Mouse (Mus musculus) cortical plate, adult 2 months (tissue): ENCODE results near the gene Bsdc1.

Experiments used
- CTCF ChIP-seq: fragments of 200-500 bp; IDR thresholded peaks from 2 replicates; pipeline ENCODE4 v1.5.1; 2011; ENCODE audit warnings: mild to moderate bottlenecking, control low read depth, low read length; ENCODE audit not compliant: insufficient read depth; ENCODE audit errors: extremely low read depth
- POLR2A ChIP-seq: fragments of 200-500 bp; IDR thresholded peaks from 2 replicates; pipeline ENCODE4 v1.6.1; 2011; ENCODE audit warnings: mild to moderate bottlenecking, low read length, control low read depth; ENCODE audit not compliant: insufficient read depth; ENCODE audit errors: extremely low read depth

GRCm38 (mm10) chr4:129500017-129500416 lies 38.6 kb downstream of the Bsdc1 start:
- TF ChIP-seq CTCF (no peak), POLR2A (no peak)
